Mouse (Mus musculus): ENCODE results near the gene Cntn4.

DNA sequence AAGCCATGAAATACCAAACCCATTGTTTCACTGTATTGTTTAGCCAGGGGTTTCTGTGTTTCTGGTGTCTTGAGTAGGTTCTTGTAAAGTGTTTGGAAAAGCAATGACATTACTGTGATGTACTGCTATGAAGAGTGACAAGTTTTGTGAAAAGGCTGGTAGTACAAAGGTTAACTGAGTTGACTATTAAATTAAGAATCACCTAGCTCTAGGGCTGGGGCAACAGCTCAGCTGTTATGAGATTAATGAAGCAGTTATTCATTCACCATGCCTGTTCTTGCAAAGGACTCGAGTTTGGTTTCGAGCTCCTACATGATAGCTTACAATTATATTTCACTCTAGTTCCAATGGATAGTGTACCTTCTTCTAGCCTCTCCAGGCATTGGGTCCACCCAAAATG is 371.4 kb downstream of the Cntn4 start:
- TF ChIP-seq CTCF (IDR thresholded peaks at IDR 0.05; ENCODE audit: insufficient read depth, low read length) (no peak), POLR2A (IDR thresholded peaks at IDR 0.05; ENCODE audit: borderline replicate concordance, extremely low read depth, low read depth, low read length) (no peak)
